Mouse (Mus musculus): ENCODE results near the gene Nadk. TPM values are rescaled to one million over a fixed set of nuclear protein-coding genes. Genes with fewer than 3 reads are reported as not detected.
"Not testable (repeated sequence)": the region's sequence is repeated elsewhere in the genome, so short reads cannot be mapped to it uniquely, and the experiment has no call there.

Nadk gene
- polyA plus RNA-seq, 1 experiment from 2014 or later, result 94.6 TPM

DNA sequence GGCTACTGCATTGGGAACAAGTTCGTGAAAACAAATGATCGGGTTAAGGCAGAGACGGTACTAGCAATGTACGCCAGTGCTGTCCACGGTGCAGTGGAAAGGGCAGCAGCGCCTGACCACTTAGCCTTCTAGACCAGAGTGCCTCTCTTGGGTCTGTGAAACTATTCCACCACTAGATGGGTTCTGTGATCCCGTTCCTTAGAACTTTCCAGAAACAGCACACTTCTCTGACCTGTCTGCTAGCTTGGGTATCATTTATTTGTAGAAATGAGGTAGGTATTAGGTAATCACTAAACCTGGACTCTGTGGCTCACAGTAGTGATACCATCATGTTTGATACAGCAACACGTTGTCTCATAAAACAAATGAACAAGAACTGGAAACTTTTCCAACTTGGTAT lies 4.4 kb downstream of the Nadk start:
- no peaks in the 10 kb centered on the region for H3K36me3 ChIP-seq (ENCODE audit: control insufficient read depth, insufficient read depth, low read length)
- H3K9ac ChIP-seq (ENCODE audit: low read depth, low read length), result no peak overlapping the region
- DNase-seq (ENCODE audit: low spot score) (no peak), ATAC-seq (ENCODE audit: low FRiP score) (no peak)
- no peaks in the 10 kb centered on the region for H3K9me3 ChIP-seq (ENCODE audit: control insufficient read depth, low read length)
- H3K27ac ChIP-seq (ENCODE audit: low read depth, low read length), result no peak overlapping the region
- H3K4me1 ChIP-seq (replicated peaks; ENCODE audit: control insufficient read depth, insufficient read depth, low read length), result peaks cover 4% of the 10 kb centered on the region
- WGBS, result 73% methylated on average over 8 of the region's 8 CpGs
- no peaks in the 10 kb centered on the region for H3K27me3 ChIP-seq (ENCODE audit: control insufficient read depth, insufficient read depth, low read length)
- H3K4me3 ChIP-seq (ENCODE audit: low read depth, low read length), result no peak overlapping the region
- H3K4me2 ChIP-seq (replicated peaks; ENCODE audit: low read depth, low read length), result no peak overlapping the region

GRCm38 (mm10) chr4:155568170-155568569 lies 6.0 kb downstream of the Nadk start:
- H3K36me3 ChIP-seq (ENCODE audit: control insufficient read depth, insufficient read depth, low read length), result no peaks in the 10 kb centered on the region
- no peak overlapping the region for H3K27ac ChIP-seq (ENCODE audit: low read depth, low read length)
- no peak overlapping the region for H3K4me2 ChIP-seq (replicated peaks; ENCODE audit: low read depth, low read length)
- no peaks in the 10 kb centered on the region for H3K9me3 ChIP-seq (ENCODE audit: control insufficient read depth, low read length)
- no peak overlapping the region for H3K4me3 ChIP-seq (ENCODE audit: low read depth, low read length)
- H3K4me1 ChIP-seq (replicated peaks; ENCODE audit: control insufficient read depth, insufficient read depth, low read length), result no peaks in the 10 kb centered on the region; the same call in 1 of the 2 replicates
- ATAC-seq (ENCODE audit: low FRiP score) (no peak), DNase-seq (ENCODE audit: low spot score) (peak; percentile 40)
- no peaks in the 10 kb centered on the region for H3K27me3 ChIP-seq (ENCODE audit: control insufficient read depth, insufficient read depth, low read length)
- WGBS, result 34% methylated on average over 2 of the region's 2 CpGs
- H3K9ac ChIP-seq (ENCODE audit: low read depth, low read length), result no peak overlapping the region

DNA sequence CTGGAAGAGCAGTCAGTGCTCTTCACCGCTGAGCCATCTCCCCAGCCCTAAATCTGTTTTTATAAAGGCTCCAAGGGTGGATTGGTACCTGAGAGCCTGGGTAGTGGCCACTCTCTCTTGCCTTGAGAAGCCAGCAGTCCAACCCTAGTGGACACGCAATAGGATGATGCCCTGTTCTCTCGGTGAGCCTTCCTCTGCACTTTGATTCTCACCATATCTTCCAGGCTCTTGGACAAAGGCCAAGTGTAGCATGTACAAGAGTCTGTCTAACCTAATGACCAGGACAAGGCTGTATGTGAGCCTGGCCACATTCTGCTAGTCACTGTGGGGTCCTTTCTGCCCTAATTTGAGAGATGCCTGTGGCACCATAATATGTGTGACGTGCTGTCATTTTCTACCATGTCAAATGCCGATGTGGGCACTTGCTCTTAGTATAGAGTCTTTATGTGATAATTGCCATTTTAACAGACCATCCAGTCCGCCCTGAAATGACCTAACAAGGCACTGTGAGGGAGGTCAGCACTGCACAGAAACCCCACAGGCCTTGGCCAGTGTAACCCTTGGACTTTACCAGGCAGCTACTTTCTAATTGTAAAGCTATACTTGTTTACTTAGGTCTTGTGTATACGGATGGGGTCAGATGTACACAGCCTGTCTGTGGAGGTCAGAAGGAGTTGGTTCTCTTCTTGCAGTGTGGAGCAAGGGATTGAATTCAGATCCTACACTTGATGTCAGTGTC lies 6.6 kb downstream of the Nadk start:
- no peaks in the 10 kb centered on the region for H3K9me3 ChIP-seq (ENCODE audit: control insufficient read depth, low read length)
- no peak overlapping the region for H3K9ac ChIP-seq (ENCODE audit: low read depth, low read length)
- no peak overlapping the region for H3K27ac ChIP-seq (ENCODE audit: low read depth, low read length)
- no peaks in the 10 kb centered on the region for H3K36me3 ChIP-seq (ENCODE audit: control insufficient read depth, insufficient read depth, low read length)
- ATAC-seq (ENCODE audit: low FRiP score) (no peak), DNase-seq (ENCODE audit: low spot score) (no peak)
- no peaks in the 10 kb centered on the region for H3K27me3 ChIP-seq (ENCODE audit: control insufficient read depth, insufficient read depth, low read length)
- 92% methylated on average over 7 of the region's 7 CpGs for WGBS
- H3K4me3 ChIP-seq (ENCODE audit: low read depth, low read length), result no peak overlapping the region
- no peak overlapping the region for H3K4me2 ChIP-seq (replicated peaks; ENCODE audit: low read depth, low read length)
- no peaks in the 10 kb centered on the region; the same call in 1 of the 2 replicates for H3K4me1 ChIP-seq (replicated peaks; ENCODE audit: control insufficient read depth, insufficient read depth, low read length)

GRCm38 (mm10) chr4:155569818-155570217 lies 7.6 kb downstream of the Nadk start:
- Histone ChIP-seq H3K27me3 (ENCODE audit: control insufficient read depth, insufficient read depth, low read length) (no peaks in the 10 kb centered on the region), H3K27ac (ENCODE audit: low read depth, low read length) (no peak overlapping the region), H3K36me3 (ENCODE audit: control insufficient read depth, insufficient read depth, low read length) (no peaks in the 10 kb centered on the region), H3K9ac (ENCODE audit: low read depth, low read length) (no peak overlapping the region), H3K4me3 (ENCODE audit: low read depth, low read length) (no peak overlapping the region), H3K4me2 (replicated peaks; ENCODE audit: low read depth, low read length) (no peak overlapping the region), H3K9me3 (ENCODE audit: control insufficient read depth, low read length) (no peaks in the 10 kb centered on the region), H3K4me1 (replicated peaks; ENCODE audit: control insufficient read depth, insufficient read depth, low read length) (no peaks in the 10 kb centered on the region)
- DNase-seq (ENCODE audit: low spot score) (no peak), ATAC-seq (ENCODE audit: low FRiP score) (no peak)
- 94% methylated on average over 6 of the region's 6 CpGs for WGBS

DNA sequence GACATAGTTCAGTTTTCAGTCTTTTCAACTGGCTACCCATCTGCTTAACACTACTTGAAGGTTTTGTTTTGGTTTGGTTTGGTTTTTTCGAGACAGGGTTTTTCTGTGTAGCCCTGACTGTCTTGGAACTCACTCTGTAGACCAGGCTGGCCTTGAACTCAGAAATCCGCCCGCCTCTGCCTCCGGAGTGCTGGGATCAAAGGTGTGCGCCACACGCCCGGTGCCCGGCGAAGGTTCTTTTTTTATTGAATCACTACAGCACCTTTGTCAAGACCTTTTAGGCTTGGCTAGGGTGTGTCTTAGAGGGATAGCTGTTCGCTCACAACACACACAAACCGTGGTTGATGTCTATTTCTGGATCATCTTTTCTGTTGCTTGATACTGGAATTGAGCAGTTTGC lies 8.1 kb downstream of the Nadk start:
- not testable (repeated sequence) for H3K27ac ChIP-seq (ENCODE audit: low read depth, low read length); ATAC-seq (ENCODE audit: low FRiP score); H3K27me3 ChIP-seq (ENCODE audit: control insufficient read depth, insufficient read depth, low read length); DNase-seq (ENCODE audit: low spot score); H3K9me3 ChIP-seq (ENCODE audit: control insufficient read depth, low read length); H3K4me2 ChIP-seq (replicated peaks; ENCODE audit: low read depth, low read length); H3K36me3 ChIP-seq (ENCODE audit: control insufficient read depth, insufficient read depth, low read length); H3K9ac ChIP-seq (ENCODE audit: low read depth, low read length); H3K4me3 ChIP-seq (ENCODE audit: low read depth, low read length); H3K4me1 ChIP-seq (replicated peaks; ENCODE audit: control insufficient read depth, insufficient read depth, low read length)
- 93% methylated on average over 11 of the region's 11 CpGs for WGBS

DNA sequence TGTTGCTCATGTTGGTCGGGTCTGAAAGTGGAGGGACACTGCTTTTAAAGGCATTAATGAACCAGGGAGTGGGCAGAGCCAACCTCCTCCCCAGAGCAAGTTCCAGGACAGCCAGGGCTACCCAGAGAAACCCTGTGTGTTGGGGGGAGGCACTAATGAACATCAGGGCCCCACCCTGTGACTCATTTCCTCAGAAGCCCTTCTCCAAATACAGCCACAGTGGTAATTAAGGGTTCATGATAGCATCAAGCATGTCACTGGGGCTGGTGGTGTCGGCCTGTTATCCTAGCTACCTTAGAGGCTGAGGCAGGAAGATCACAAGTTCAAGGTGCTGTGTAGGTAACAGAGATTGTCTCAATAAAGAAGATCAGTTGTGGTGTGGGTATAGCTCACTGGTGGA lies 9.3 kb downstream of the Nadk start:
- 85% methylated on average over 2 of the region's 2 CpGs for WGBS
- H3K4me1 ChIP-seq (replicated peaks; ENCODE audit: control insufficient read depth, insufficient read depth, low read length), result no peaks in the 10 kb centered on the region
- no peak overlapping the region for H3K4me2 ChIP-seq (replicated peaks; ENCODE audit: low read depth, low read length)
- H3K36me3 ChIP-seq (ENCODE audit: control insufficient read depth, insufficient read depth, low read length), result no peaks in the 10 kb centered on the region
- no peak for DNase-seq (ENCODE audit: low spot score)
- H3K27me3 ChIP-seq (ENCODE audit: control insufficient read depth, insufficient read depth, low read length), result no peaks in the 10 kb centered on the region
- no peaks in the 10 kb centered on the region for H3K9me3 ChIP-seq (ENCODE audit: control insufficient read depth, low read length)
- H3K27ac ChIP-seq (ENCODE audit: low read depth, low read length), result no peak overlapping the region
- no peak for ATAC-seq (ENCODE audit: low FRiP score)
- no peak overlapping the region for H3K4me3 ChIP-seq (ENCODE audit: low read depth, low read length)
- H3K9ac ChIP-seq (ENCODE audit: low read depth, low read length), result no peak overlapping the region

DNA sequence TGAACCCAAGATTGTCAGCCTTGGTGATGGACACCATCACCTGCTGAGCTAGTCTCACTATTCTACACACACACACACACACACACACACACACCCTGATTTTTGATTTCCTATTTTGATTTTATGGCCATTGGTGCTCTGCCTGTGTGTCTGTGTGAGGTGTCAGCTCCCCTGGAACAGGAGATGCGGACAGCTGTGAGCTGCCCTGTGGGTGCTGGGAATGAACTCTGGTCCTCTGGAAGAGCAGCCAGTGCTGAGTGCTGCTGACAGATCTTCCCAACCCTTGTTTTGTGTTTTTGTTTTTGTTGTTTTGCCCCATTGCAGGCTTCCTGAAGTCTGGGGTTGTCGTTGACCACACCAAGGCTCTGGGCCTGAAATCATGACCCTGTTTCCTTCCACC lies 11.0 kb downstream of the Nadk start:
- no peaks in the 10 kb centered on the region for H3K4me1 ChIP-seq (replicated peaks; ENCODE audit: control insufficient read depth, insufficient read depth, low read length)
- WGBS, result 91% methylated on average over 2 of the region's 2 CpGs

GRCm38 (mm10) chr4:155573876-155574275 lies 11.7 kb downstream of the Nadk start:
- no peak overlapping the region for H3K4me2 ChIP-seq (replicated peaks; ENCODE audit: low read depth, low read length)
- H3K9ac ChIP-seq (ENCODE audit: low read depth, low read length), result no peak overlapping the region
- no peak for ATAC-seq (ENCODE audit: low FRiP score)
- WGBS, result 95% methylated on average over 9 of the region's 9 CpGs
- no peaks in the 10 kb centered on the region for H3K27me3 ChIP-seq (ENCODE audit: control insufficient read depth, insufficient read depth, low read length)
- no peak overlapping the region for H3K27ac ChIP-seq (ENCODE audit: low read depth, low read length)
- no peak overlapping the region for H3K4me3 ChIP-seq (ENCODE audit: low read depth, low read length)
- H3K4me1 ChIP-seq (replicated peaks; ENCODE audit: control insufficient read depth, insufficient read depth, low read length), result no peaks in the 10 kb centered on the region
- no peak for DNase-seq (ENCODE audit: low spot score)
- H3K36me3 ChIP-seq (ENCODE audit: control insufficient read depth, insufficient read depth, low read length), result no peaks in the 10 kb centered on the region
- no peaks in the 10 kb centered on the region for H3K9me3 ChIP-seq (ENCODE audit: control insufficient read depth, low read length)

More for the DNA sequence above, 11.0 kb downstream of the Nadk start:
- H3K27me3 ChIP-seq (ENCODE audit: control insufficient read depth, insufficient read depth, low read length), result no peaks in the 10 kb centered on the region
- ATAC-seq (ENCODE audit: low FRiP score) (no peak), DNase-seq (ENCODE audit: low spot score) (no peak)
- no peak overlapping the region for H3K4me3 ChIP-seq (ENCODE audit: low read depth, low read length)
- no peak overlapping the region for H3K9ac ChIP-seq (ENCODE audit: low read depth, low read length)
- H3K27ac ChIP-seq (ENCODE audit: low read depth, low read length), result no peak overlapping the region
- no peaks in the 10 kb centered on the region for H3K36me3 ChIP-seq (ENCODE audit: control insufficient read depth, insufficient read depth, low read length)
- no peak overlapping the region for H3K4me2 ChIP-seq (replicated peaks; ENCODE audit: low read depth, low read length)
- no peaks in the 10 kb centered on the region for H3K9me3 ChIP-seq (ENCODE audit: control insufficient read depth, low read length)

DNA sequence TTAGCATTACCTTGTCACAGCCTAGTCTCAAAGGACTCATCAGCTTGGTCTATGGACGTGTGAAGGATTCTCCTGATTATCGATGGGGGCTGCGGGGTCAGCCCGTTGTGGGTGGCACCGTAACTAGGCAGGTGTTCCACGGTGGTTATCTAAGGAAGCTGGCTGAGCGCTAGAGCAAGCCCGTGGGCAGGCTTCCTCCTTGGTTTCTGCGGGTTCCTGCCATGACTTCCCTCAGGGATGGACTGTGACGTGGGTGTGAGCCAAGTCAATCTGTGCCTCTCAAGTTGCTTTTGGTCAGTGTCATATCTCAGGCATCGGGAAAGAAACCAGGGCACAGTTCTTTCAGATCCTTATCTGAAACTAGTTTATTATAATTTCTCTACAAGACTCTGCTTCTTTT lies 12.8 kb downstream of the Nadk start:
- no peak overlapping the region for H3K4me2 ChIP-seq (replicated peaks; ENCODE audit: low read depth, low read length)
- H3K36me3 ChIP-seq (ENCODE audit: control insufficient read depth, insufficient read depth, low read length), result no peaks in the 10 kb centered on the region
- H3K4me1 ChIP-seq (replicated peaks; ENCODE audit: control insufficient read depth, insufficient read depth, low read length), result no peaks in the 10 kb centered on the region
- no peaks in the 10 kb centered on the region for H3K9me3 ChIP-seq (ENCODE audit: control insufficient read depth, low read length)
- ATAC-seq (ENCODE audit: low FRiP score) (no peak), DNase-seq (ENCODE audit: low spot score) (no peak)
- no peak overlapping the region for H3K9ac ChIP-seq (ENCODE audit: low read depth, low read length)
- no peak overlapping the region for H3K4me3 ChIP-seq (ENCODE audit: low read depth, low read length)
- H3K27me3 ChIP-seq (ENCODE audit: control insufficient read depth, insufficient read depth, low read length), result no peaks in the 10 kb centered on the region
- 92% methylated on average over 11 of the region's 11 CpGs for WGBS
- H3K27ac ChIP-seq (ENCODE audit: low read depth, low read length), result no peak overlapping the region
